Mouse (Mus musculus) adrenal gland, postnatal 36 days (tissue): ENCODE results near the gene Fnbp1l. TPM values are rescaled to one million over a fixed set of nuclear protein-coding genes. Genes with fewer than 3 reads are reported as not detected.

Source experiments
- DNase-seq, 2 experiments: peaks; one replicate each; pipeline ENCODE4 v3.0.0; 2021; ENCODE audit warnings: mixed read lengths in 1 of 2
- long read RNA-seq, 2 experiments: library from polyadenylated mRNA; stranded (forward); transcript quantifications; one replicate each; pipeline ENCODE4 v2.0.0; 2021; ENCODE audit warnings: borderline sequencing depth in 2 of 2
- total RNA-seq, 2 experiments: library from RNA; stranded (reverse); gene quantifications; 2 replicates each; pipeline ENCODE4 v1.2.3; 2021

Fnbp1l gene
- total RNA-seq: 10 to 100 TPM; 16.8 to 21.5 TPM
- long read RNA-seq, experiment 1, partial matches to known transcripts: 2 of 4 reads
- long read RNA-seq, experiment 1, other reads (novel, unspliced or antisense): 2 of 4 reads
- long read RNA-seq, experiment 2: 0 reads

- DNase-seq: peak; percentile 87 to 90
These were observed at the start of gene Fnbp1l for GRCm38 (mm10) chr3:122618991-122619930. Fnbp1l (minus strand) TSS chr3:122619715.

- DNase-seq: no peak
These were observed 41.3 kb upstream of the Fnbp1l start for GRCm38 (mm10) chr3:122660795-122661194.

GRCm38 (mm10) chr3:122659261-122659917, 39.9 kb upstream of the Fnbp1l start:
- no peak for DNase-seq

- no peak for DNase-seq
These were observed 27.8 kb upstream of the Fnbp1l start for GRCm38 (mm10) chr3:122647195-122647837.

GRCm38 (mm10) chr3:122640286-122640685, 20.8 kb upstream of the Fnbp1l start:
- no peak for DNase-seq

- DNase-seq: no peak
These were observed 19.6 kb upstream of the Fnbp1l start for GRCm38 (mm10) chr3:122639197-122639475.

GRCm38 (mm10) chr3:122638329-122639196, 19.0 kb upstream of the Fnbp1l start:
- DNase-seq: peak; percentile 93 to 96

DNA sequence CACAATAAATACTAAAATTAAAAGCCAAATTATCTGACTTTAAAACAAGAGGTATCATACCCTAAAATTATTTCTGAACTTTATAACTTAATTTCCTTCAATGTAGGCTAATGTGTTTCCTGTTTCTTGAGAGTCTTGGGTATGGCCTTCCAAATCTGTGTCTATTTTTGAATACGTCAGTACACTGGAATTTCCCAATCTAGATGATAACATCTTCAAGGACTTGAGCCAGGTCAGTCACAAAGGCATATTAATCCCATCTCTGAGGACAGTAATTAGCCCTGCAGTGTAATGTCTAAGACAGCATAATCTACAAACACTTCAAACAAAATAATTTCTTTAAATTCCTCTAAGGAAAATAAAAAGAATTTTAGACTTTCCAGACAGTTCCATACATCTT, 17.8 kb upstream of the Fnbp1l start:
- no peak for DNase-seq

- DNase-seq: peak in 1 of 2 experiments; percentile 25
These were observed 15.7 kb upstream of the Fnbp1l start for GRCm38 (mm10) chr3:122635246-122635645.

- peak in 1 of 2 experiments; percentile 23 for DNase-seq
These were observed 10.1 kb upstream of the Fnbp1l start for GRCm38 (mm10) chr3:122629580-122629979.

GRCm38 (mm10) chr3:122628956-122629355, 9.4 kb upstream of the Fnbp1l start:
- DNase-seq: no peak

DNA sequence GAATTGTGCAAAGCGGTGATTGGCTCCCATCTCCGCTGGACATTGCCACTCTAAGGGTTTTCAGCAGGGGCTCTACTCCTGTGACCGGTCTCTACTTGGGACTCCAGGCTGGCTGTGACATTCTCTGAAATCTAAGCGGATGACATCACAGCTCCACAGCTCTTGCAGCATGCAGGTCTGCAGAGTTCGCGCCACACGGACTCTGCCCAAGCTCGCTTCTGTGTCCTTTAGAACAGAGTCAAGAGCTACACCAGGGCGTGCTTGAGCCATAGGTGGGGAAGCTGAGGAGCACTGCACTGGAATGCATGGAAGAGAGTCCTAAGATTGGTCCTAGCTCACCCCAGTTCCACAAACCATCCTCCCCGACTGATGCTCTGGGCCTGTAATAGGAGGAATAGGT, 9.0 kb upstream of the Fnbp1l start:
- DNase-seq: no peak

DNA sequence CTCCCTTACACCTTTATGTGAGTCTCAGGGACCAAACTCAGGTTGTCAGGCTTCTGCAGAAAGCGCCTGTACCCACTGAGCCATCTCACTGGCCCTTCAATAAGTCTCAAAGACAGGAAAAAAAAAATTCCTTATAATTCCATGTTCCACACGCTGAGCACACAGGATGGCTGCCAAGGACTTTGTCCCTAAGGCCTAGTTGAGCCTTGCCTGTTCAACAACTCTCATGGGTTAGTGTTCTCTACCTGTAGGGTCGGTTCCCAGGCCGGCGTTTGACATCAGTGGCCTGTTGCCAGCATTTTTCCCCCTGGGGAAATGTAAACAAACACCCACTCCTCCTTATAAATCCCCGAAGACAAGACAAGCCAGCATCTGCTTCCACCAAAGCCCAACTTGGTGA, 8.3 kb upstream of the Fnbp1l start:
- no peak for DNase-seq

GRCm38 (mm10) chr3:122624591-122624990, 5.1 kb upstream of the Fnbp1l start:
- DNase-seq: peak; percentile 58 to 66

GRCm38 (mm10) chr3:122620285-122620931, 893 bp upstream of the Fnbp1l start:
- peak; percentile 50 to 59 for DNase-seq

- peak in 1 of 2 experiments; percentile 31 for DNase-seq
These were observed 393 bp upstream of the Fnbp1l start for GRCm38 (mm10) chr3:122619931-122620284.

DNA sequence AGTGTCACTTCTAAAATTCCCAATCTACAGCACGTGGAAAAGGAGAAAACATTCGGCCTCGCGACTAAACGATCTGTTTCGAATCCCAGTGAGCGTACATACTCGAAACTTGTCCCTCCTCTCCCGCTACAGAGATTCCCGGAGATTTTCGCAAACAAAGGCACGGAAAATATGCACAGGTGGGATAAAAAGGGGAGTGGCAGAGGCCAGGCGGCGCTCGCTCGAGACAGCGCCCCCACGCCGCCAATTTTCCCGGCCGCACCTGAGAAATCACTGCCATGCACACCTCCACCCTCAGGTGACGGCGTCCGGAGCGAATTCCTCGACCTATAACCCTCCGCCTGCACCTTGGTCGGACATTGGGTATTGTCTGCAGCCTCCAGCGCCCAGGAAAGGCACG, 1.1 kb downstream of the Fnbp1l start:
- peak in 1 of 2 experiments; percentile 46 for DNase-seq

- no peak for DNase-seq
These were observed 1.7 kb downstream of the Fnbp1l start for GRCm38 (mm10) chr3:122617613-122618340.

GRCm38 (mm10) chr3:122612537-122612936, 7.0 kb downstream of the Fnbp1l start:
- no peak for DNase-seq

DNA sequence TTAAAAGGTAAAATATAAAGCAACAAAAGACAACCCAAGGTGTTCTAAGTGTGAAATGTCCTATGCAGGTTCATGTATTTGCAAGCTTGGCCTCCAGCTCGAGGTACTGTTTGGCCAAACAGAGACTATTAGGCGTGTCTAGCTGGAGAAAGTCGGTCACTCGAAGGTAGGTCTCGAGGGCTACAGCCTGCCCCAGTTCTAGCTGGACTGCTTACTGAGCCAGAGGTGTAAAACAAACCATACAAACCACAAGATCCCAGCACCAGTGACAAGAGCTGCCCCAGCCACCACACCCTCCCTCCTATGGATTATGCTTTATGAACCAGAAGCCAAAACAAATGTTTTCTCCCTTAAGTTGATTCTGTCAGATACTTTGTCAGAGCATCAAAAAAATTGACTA, 7.8 kb downstream of the Fnbp1l start:
- no peak for DNase-seq
